Mouse (Mus musculus) inflammation-experienced regulatory T-cells, adult 6 months (primary cell): Measurements from ENCODE around the gene Tbc1d13. TPM values are rescaled to one million over a fixed set of nuclear protein-coding genes. Genes with fewer than 3 reads are reported as not detected.
"Not testable (repeated sequence)": the region's sequence is repeated elsewhere in the genome, so short reads cannot be mapped to it uniquely, and the experiment has no call there.

Source experiments
- ATAC-seq: one replicate; pipeline ENCODE4 v1.8.0; 2017
- polyA plus RNA-seq, 3 experiments: library from polyadenylated mRNA; unstranded; fragments of 100-300 nt; shearing (Covaris generic); gene quantifications; one replicate each; pipeline ENCODE4 v1.2.1; 2017

The Tbc1d13 gene
- polyA plus RNA-seq, 3 experiments from 2014 or later, result 6.5 to 9.0 (median 8.8) TPM

DNA sequence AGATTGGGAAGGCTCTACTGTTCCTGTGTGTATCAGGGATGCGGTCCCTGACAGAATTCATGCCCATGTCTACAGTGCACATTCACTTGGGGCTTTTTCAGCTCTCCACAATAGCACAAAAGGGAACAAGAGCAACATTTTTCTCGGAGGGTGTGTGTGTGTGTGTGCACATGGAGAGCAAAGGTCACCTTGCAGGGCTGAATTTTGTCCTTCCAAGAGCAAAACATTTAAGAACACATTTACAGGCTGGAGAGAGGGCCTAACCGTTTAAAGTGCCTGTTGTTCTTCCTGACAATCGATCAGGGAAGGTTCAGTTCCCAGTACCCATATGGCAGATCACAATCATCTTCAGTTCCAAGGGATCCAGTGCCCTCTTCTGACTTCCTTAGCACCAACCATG lies 3.4 kb upstream of the Tbc1d13 start:
- ATAC-seq, result no peak

DNA sequence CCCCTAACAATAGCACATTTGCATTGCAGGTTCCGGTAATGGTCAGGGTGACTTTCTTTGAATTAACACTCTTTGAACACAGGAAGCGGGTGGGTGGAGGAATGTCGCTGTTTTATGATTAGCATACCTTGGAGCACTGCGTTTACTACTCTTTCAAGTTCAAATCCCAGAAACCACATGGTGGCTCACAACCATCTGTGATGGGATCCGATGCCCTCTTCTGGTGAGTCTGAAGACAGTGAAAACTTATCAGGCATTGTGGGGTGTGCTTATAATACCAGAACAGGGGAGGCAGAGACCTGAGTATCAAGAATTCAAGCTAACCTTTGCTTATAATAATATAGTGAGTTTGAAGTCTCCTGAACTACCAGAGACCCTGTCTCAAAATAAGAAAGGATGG lies 2.3 kb upstream of the Tbc1d13 start:
- ATAC-seq, result not testable (repeated sequence)

DNA sequence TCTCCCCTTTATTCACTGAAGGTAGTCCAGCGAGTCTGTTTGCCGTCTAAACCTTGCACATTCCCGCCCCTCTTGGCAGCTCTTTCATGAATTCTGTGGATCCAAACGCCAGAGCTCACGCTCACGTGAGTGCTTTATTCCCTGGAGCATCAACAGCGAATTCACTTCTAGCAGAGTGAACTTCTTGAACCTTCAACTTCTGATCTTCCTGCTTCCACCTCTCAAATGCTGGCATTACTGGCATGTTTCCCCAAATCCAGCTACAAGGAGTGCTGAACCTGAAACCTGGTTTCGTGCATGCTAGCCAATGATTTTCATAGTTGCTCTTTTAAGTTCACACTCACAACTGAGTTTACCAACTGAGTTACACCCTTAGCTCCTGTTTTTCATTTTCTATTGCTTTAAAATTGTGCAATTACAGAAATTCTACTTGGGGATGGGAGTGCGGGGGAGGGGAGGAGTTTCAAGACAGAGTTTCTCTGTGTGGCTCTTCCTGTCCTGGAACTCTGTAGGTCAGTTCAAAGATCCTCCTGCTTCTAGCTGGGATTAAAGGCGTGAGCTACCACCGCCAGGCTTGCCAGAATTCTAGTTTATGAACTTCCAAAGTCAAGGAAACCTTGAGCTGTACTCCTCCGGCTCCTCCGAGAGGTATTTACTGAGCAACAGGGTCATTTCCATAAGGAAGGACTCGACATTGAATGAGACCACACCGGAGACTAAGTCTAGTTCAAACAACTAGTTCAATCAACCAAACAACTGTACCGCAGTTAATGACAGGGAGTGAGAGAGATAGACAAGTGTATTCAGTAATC lies 539 bp upstream of the Tbc1d13 start:
- ATAC-seq, result no peak

DNA sequence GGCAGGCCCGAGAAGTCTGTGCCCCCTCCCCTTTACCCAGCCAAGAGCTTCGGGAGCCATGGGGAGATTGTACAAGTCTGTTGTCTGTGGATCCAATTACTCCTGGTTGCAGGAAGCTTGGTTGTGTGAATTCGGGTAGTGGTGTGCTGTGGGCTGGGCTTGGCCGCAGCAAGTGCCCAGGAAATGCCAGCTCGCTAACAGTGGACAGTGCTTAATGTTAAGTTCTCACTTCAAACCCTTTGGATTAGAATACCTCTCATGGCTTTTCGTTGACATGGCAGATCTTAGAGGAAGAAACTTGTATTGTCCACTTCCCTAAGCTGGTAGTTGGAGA lies 799 bp downstream of the Tbc1d13 start:
- ATAC-seq, result no peak

DNA sequence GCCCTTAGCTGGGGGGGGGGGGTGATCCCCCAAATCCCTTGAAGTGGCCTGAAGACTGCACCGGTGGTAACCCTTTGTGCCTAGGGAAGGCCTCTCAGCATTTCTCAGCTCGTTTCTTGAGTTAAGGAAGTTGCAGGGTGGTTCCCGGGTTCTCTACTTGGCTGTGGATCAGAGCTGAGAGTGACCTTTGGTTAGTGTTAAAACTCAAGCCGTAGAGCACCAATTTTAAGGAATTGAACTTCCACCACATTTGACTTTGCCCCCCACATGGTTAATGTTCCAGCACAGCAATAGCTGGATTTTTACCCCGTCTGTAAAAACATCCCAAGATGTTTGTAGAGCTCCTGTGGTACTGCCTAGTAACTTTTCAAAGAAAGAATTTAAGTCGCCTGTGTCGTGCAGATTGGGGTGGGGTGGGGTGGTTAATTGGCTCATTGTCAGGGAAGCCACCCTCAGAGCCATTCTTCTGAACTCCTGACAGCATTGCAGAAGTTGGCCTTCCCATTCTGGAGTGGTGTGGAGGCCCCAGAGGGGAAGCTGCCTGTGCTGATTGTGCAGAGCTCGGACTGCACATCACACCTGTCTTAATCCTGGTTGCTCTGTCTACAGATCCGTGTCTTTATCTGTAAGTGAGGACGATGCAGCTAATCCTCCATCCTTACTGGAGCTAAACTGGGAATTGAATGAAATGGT lies 1.5 kb downstream of the Tbc1d13 start:
- no peak for ATAC-seq

DNA sequence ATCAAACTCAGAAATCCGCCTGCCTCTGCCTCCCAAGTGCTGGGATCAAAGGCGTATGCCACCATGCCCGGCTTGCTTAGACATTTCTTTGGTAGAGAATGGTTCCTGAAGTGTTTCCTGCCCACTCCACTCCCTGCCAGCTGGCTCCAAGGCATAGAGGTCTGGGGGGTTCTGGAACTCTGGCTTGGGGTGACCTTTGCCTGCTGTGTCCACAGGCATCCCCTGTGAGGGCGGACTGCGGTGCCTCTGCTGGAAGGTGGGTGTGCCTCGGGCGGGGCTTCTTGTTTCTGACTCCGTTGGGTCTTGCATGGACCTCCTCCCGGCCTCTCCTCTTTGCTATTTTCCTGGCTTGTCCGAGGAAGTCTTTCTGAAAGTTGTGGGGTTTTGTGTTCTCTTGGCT lies 2.9 kb downstream of the Tbc1d13 start:
- no peak for ATAC-seq

DNA sequence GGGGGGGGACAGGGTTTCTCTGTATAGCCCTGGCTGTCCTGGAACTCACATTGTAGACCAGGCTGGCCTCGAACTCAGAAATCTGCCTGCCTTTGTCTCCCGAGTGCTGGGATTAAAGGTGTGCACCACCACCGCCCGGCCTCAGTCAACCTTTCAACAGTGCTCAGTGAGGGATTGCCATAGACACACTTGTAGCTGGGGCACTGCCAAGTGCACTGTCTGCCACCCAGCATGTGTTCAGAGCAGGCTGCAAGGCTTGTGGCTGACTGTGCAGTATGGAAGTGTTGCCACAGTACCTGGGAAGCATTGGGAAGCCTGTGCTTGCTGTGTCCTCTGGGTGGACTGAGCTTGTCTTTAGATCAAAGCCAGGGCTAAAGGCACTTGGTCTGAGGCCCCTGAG lies 6.5 kb downstream of the Tbc1d13 start:
- not testable (repeated sequence) for ATAC-seq

DNA sequence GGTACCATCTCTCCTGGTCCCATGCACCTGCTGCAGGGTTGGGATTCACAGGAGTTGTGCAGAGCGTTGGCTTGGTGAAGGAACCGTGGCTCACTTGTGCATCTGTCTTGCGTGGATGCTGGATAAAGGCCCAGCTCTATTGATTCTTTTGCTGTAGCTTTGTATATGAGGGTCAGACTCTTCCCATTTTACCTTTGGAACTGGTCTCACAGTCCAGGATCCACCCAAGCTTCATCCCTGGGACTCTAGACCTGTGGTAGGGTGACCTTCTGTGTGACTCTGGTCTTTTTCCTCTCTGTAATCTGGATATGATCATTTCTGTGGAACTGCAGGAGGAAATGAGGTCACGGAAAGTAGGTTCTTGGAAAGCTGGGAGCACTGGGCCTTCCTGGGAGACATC lies 10.9 kb downstream of the Tbc1d13 start:
- ATAC-seq, result no peak

DNA sequence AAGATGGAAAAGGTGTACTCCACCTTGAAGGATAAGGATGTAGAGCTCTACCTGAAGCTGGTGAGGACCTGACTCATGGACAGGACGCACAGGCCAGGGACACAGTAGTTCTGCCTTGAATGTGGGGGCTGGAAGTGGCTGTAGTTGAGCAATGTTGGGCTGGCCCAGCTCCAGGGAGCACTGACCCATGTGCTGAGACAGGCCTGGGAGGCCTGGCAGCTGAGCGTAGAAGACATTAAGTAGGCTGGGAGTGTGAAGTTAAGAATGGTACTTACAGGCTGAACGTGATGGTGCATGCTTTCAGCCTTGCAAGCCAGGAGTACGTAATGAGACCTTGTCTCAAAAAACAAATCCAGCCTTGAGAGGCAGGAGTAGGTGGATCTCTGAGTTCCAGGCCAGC lies 13.9 kb downstream of the Tbc1d13 start:
- no peak for ATAC-seq

DNA sequence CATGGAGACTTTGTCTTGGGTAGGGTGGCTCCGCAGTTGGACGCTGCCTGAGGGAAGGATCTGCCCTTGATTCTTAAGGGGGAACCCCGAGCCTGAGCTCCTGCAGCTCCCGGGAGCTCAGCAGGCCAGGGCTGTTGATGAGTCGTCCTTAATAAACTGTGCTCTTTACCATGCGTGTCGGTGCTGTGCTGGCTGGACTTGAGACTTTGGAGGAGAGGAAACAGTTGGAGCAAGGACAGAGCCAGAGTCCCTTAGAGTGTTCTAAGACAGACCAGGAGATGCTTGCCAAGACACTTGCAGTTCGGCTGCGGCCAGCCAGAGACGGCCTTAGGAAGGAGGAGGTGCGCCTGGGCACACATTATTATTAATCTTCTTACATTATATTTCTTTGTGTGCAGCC lies 18.3 kb downstream of the Tbc1d13 start:
- no peak for ATAC-seq

DNA sequence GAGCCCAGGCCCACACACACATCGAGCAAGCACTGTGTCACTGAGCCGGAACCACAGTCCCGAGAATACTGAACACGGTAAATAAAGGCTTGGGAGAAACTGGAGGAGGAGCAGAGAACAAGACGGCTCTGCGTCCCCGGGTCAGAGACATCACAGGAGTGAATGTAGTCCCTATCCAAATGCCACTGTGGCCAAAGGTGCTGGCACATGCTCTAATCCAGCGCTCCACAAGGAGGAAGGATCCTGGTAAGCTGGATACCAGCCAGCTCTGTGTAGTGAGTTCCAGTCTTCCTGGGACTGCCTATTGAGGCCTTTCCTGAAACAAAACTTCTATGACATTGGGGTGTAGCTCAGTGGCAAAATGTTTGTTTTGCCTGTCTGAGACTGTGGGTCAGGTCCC lies 19.1 kb downstream of the Tbc1d13 start:
- ATAC-seq, result no peak

DNA sequence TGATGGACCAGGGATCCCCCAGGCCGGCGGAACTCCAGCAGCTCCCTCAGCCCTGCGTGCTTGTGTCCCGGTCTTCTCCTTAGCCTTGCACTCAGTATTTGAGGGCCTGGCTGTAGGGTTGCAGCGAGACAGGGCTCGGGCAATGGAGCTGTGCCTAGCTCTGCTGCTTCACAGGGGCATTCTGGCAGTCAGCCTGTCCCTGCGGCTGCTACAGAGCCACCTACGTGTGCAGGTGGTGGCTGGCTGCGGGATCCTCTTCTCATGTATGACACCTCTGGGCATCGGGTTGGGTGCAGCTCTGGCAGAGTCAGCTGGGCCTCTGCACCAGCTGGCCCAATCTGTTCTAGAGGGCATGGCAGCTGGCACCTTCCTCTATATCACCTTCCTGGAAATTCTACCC lies 26.3 kb downstream of the Tbc1d13 start:
- not testable (repeated sequence) for ATAC-seq

DNA sequence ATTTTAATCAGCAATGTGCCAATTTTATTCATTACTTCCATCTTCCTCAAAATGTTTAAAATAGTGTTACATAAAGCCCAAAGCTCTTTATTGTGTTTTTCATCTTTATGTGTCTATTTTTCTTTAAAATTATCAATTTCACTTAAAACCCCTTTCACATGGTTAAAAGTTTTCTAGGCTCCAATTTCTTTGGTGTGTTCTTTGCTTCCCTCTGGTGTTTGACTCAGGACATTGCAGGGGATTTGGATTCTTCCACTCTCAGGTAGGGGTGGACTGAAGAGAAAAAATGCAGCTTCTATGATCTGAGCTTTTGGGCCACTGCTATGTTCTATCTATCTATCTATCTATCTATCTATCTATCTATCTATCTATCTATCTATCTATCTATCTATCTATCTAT lies 28.3 kb downstream of the Tbc1d13 start:
- peak; percentile 41 for ATAC-seq

DNA sequence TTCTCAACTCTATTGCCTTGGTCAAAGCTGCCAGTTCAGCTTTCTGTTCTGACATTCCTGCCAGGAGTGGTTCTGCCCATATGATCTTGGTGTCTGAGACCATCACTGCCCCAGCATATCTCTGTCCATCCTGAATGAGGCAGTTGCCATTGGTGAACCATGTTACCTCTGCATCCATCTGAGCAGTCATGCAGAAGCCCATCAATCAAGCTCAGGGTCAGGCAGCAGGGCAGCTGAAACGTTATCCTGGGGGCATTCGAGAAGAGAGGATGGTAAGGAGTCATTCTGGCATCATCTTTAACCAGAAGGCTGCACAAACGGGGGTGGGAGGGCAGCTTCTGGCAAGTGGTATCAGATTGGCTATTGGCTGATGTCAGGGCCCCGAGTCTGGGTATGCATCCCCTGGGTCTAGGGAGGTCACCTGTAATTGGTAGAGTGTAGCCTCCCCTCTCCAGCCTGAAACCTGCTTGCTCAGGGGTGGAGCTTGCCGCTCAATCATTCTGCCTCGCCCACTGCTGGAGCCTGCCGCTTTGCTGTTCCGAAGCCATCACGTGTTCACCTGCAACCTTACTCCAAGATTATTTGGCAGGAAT lies 30.9 kb downstream of the Tbc1d13 start:
- ATAC-seq, result no peak

DNA sequence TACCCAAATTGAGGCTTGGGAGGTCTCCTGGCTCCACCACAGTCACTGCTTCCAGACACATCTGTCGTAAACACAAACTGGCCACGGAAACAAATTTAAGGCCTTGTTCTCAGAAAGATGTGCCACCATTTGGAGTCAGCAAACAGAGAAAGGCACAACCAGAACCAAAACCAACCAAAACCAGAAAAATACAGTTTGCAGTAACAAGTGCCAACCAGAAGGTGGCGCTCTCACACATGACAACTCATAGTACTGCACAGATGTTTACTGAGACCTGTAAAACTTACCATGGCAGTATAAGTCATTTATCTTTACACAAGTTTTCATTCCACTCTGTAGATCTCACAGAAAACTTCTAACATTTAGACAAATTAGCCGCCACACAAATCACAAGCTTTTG lies 33.1 kb downstream of the Tbc1d13 start:
- ATAC-seq, result no peak

DNA sequence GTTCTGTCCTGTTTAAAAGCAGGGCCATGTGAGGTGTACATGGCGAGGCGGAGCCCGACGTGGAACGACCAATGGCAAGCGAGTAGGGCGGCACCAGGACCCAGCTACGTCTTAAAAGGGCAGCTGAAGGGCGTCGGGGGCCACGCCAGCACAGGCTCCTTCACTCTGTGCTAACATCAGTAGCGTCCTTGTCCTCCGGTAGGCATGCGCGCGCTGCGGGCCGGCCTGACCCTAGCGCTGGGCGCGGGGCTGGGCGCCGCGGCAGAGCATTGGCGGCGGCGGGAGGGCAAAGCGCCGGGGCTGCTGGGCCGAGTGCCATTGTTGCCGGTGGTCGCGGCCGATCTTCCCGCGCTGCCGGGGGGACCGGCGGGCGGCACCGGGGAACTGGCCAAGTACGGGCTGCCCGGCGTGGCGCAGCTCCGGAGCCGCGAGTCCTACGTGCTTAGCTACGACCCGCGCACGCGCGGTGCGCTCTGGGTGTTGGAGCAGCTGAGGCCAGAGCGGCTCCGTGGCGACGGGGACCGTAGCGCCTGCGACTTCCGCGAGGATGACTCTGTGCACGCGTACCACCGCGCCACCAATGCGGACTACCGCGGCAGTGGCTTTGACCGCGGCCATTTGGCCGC lies 37.9 kb downstream of the Tbc1d13 start, which contains the start of gene Endog:
TSS of gene Endog (plus strand) at position 123 of the 626 bp plus-strand sequence.
- peak; percentile 91 for ATAC-seq

DNA sequence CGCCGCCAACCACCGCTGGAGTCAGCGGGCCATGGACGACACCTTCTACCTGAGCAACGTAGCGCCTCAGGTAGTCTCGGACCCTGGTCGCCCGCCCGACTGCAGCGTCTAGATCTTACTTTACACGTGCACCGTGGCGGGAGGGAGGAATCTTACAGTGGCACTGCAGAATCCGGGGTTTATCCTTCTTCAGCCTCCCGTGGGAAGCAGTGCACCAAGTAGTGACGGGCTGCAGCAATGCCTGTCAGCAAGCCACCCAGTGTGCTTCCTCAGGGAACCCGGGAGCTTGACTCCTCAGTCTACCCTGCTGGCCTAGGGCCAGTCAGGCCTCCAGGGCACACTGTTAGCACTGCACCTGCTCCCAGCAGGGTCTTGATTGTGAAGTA lies 38.4 kb downstream of the Tbc1d13 start:
- ATAC-seq, result peak; percentile 9

DNA sequence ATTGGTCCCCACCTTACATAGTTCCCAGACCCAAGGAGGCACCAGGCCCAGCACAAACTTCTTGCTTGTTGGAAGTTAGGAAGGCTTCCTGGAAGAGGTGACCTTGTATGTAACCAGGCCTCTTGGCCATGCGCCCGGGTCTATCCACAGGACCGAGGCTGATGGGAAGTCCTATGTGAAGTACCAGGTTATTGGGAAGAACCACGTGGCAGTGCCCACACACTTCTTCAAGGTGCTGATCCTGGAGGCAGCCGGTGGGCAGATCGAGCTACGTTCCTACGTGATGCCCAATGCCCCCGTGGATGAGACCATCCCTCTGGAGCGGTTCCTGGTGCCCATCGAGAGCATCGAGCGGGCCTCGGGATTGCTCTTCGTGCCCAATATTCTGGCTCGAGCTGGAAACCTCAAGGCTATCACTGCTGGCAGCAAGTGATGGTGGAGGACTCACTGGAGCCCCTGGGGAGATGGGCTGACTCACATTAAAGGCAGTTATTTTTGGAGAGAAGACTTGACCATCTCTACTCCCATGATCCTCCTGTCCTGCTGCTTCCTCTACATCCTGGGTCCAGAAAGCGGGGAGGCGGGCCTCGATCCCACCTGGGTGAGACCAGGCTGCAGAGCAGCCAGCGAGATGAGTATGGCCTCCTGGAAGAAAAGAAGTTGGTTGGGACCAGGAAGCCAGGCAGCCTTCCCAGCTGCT lies 40.1 kb downstream of the Tbc1d13 start:
- no peak for ATAC-seq

DNA sequence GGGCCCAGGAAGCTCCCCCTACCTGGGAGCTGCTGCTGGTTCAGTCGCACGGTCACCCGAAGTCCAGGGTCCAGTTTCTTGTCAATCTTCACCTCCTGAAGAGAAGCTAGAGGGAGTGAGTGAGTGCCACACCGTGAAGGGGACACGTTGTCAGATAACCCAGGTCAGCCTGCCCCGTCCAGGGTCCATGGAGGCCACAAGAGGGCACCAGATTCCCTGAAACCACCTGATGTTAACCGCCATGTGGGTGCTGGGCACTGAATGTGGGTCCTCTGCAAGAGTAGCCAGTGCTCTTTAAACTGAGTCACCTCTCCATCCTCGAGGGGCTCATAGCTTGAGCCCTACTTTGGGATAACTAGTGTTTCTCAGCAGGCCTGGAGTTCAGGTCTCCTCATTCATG lies 42.4 kb downstream of the Tbc1d13 start:
- no peak for ATAC-seq

DNA sequence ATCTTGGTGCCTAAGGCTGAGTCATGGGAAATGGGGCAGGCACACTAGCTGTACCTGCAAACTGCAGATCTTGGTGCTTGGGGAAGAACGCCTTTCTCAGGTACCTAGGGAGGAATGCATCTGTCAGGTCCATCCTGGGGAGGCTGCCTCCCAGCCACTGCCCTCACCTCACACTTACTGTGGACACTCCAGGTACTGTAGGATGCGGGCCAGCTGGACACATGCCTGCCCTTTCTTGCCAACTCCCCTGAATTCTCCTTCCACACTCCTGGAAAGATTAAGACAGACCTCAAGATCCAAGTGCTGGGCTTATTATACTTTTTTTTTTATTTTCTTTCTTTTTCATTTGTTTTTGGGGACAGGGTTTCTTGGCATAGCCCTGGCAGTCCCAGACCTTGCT lies 43.0 kb downstream of the Tbc1d13 start:
- ATAC-seq, result no peak

DNA sequence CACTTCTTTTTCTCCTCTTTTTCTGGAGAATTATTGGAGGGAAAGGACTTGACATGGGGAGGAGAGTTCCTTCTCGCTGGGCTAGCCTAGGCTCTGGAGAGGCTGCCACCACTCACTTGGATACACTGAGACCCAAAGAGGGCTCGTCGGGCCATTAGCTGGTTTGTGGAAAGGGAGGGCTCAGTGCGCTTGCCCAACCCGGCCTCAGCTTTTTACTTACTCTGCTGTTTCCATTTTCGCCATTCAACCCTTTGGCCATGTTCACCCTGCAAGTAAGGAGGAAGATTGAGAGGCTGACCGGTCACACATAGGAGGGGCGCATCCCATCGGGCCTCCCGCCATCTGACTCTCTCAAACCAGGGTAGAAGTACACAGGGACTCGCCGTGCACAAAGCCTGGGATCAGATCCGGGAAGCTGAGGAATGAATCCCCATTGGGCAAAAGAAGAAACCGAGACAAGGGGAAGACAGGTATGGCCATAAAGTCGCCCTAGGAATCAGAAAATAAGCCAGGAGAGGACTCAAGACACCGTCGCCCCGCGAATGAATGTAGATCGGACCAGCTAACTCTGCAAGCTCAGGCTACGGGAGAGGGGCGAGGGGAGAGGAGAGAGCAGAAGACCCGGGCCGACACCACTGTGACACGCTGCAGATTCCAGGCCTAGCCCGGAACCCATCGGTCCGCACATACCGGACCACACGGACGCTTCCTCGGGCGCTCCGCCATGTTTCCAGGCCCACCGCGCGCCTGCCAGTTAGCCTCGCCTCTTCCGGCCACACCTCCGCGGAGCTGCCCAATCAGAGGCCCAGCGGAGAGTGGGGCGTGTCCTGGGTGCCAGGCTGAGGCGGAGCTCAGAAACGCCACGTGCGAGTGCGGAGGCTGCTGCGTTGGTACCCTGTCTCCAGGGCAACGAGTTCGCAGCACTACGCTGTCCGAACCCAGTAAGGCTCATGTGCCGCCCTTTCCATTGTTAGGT lies 44.4 kb downstream of the Tbc1d13 start, which contains the start of gene Spout1:
TSS of gene Spout1 (minus strand) at position 760 of the 976 bp plus-strand sequence.
- ATAC-seq, result peak; percentile 100
